Mouse (Mus musculus): ENCODE measurements around the gene Zglp1. TPM values are rescaled to one million over a fixed set of nuclear protein-coding genes. Genes with fewer than 3 reads are reported as not detected.

Zglp1 gene
- polyA plus RNA-seq, 1 experiment from 2014 or later, result 1.3 TPM

DNA sequence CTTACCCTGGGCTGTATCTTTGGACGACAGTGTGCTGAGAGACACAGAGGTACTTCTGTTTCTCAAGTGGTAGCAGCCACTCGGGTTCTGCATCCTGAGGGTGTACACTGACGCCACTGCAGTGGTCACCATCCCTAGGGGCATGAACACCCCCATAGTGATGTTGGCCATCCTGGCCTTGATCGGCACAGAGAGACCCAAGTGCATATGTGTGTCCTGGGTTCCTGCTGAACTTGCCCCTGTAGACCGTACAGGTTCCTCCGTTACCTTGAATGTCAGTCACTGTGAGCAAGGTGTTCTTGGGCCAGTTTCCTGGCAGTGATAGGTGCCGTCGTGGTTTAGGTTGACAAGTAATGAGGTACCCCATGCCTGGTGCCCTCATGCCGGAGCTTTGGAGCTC, 26.5 kb upstream of the Zglp1 start:
- H3K4me2 ChIP-seq (replicated peaks), result no peak overlapping the region
- ATAC-seq (ENCODE audit: low FRiP score, low read depth), result no peak
- H3K9me3 ChIP-seq, result no peaks in the 10 kb centered on the region
- no peak overlapping the region for H3K27ac ChIP-seq
- peaks cover 21% of the 10 kb centered on the region for H3K4me1 ChIP-seq
- peaks cover 20% of the 10 kb centered on the region for H3K36me3 ChIP-seq
- no peaks in the 10 kb centered on the region for H3K27me3 ChIP-seq
- no peak overlapping the region for H3K9ac ChIP-seq
- no peak overlapping the region for H3K4me3 ChIP-seq
- 94% methylated on average over 9 of the region's 9 CpGs for WGBS

DNA sequence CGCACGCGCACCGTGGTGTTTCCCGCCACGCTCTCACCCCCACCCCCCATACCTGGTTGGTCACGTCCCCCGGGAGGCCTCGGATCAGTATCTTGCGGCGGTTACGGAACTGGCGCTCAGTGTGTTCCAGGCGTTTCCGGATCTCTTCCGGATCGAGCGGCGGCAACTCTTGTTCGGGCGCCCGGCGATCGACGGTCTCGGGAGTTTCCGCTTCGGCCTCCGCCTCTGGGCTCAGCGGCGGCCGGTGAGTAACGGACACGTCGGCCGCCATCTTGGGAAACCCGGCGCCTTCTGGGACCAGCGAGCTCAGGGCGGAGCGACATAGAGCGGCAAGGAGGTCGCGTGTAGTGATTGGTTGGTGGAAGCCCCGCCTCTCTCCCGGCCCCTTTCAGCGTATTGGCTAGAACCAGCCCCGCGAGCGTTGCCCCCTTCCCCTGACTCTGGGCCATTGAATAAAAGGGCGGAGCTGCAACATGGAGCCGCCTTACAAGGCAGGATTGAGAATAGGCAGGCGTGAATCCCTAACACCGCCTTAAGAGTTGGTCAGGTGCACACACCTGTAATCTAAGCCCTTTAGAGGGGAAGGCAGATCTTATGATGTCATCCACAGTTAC, 24.9 kb upstream of the Zglp1 start, which contains the start of the genes Gm38431 and Raver1:
Gm38431 (minus strand) TSS at position 291 of the 614 bp plus-strand sequence.
Raver1 (minus strand) TSS at position 302 of the 614 bp plus-strand sequence.
- H3K27ac ChIP-seq, result peak within 1 kb of the TSS; percentile 87
- H3K4me3 ChIP-seq, result peak within 1 kb of the TSS; percentile 63
- no peaks in the 10 kb centered on the region for H3K27me3 ChIP-seq
- WGBS, result under 1% methylated on average over 53 of the region's 54 CpGs
- H3K36me3 ChIP-seq, result peaks cover 36% of the 10 kb centered on the region
- peak within 1 kb of the TSS; percentile 92 for H3K4me2 ChIP-seq (replicated peaks)
- peak; percentile 100 for ATAC-seq (ENCODE audit: low FRiP score, low read depth)
- H3K9ac ChIP-seq, result peak within 1 kb of the TSS; percentile 78
- H3K9me3 ChIP-seq, result no peaks in the 10 kb centered on the region
- H3K4me1 ChIP-seq, result peaks cover 21% of the 10 kb centered on the region

GRCm38 (mm10) chr9:21090972-21091706, 24.2 kb upstream of the Zglp1 start:
- Histone ChIP-seq H3K4me2 (replicated peaks) (peak overlapping the region; percentile 92), H3K27me3 (no peaks in the 10 kb centered on the region), H3K27ac (peak overlapping the region; percentile 87; the same call in 1 of the 2 replicates), H3K9me3 (no peaks in the 10 kb centered on the region), H3K36me3 (peaks cover 43% of the 10 kb centered on the region), H3K4me1 (peaks cover 21% of the 10 kb centered on the region), H3K4me3 (peak overlapping the region; percentile 63), H3K9ac (peak overlapping the region; percentile 78)
- no peak for ATAC-seq (ENCODE audit: low FRiP score, low read depth)
- WGBS, result 3% methylated on average over 24 of the region's 24 CpGs

GRCm38 (mm10) chr9:21090537-21090936, 23.6 kb upstream of the Zglp1 start:
- 82% methylated on average over 1 of the region's 1 CpGs for WGBS
- Histone ChIP-seq H3K36me3 (peaks cover 49% of the 10 kb centered on the region), H3K4me3 (peak overlapping the region; percentile 63), H3K9me3 (no peaks in the 10 kb centered on the region), H3K9ac (peak overlapping the region; percentile 78), H3K4me2 (replicated peaks) (peak overlapping the region; percentile 92), H3K27me3 (no peaks in the 10 kb centered on the region), H3K4me1 (peaks cover 21% of the 10 kb centered on the region), H3K27ac (no peak overlapping the region)
- no peak for ATAC-seq (ENCODE audit: low FRiP score, low read depth)

GRCm38 (mm10) chr9:21083324-21083723, 16.4 kb upstream of the Zglp1 start:
- no peak overlapping the region for H3K9ac ChIP-seq

DNA sequence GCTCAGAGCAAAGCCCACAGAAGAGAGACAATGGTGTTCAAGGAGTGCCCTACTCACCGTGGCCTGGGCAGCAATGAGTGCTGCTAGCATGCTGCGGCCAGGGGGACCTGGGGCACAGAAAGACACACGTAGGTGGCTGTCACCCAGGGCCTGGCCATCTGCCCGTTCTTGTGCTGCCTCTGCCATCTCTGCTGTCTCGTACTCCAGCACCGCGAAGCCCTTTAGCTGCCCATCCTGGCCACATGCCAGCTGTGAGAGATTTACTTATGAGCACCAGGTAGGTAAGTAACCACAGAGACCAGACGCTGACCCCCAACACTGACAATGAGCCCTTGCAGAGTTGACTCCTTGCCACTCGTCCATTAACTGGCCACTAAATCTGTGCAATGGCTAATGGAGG, 14.2 kb upstream of the Zglp1 start:
- 90% methylated on average over 9 of the region's 9 CpGs for WGBS
- Histone ChIP-seq H3K4me3 (no peak overlapping the region), H3K9ac (no peak overlapping the region), H3K27ac (no peak overlapping the region), H3K27me3 (no peaks in the 10 kb centered on the region), H3K36me3 (peaks cover 97% of the 10 kb centered on the region), H3K4me1 (no peaks in the 10 kb centered on the region), H3K9me3 (no peaks in the 10 kb centered on the region), H3K4me2 (replicated peaks) (no peak overlapping the region)
- ATAC-seq (ENCODE audit: low FRiP score, low read depth), result no peak

More at GRCm38 (mm10) chr9:21083324-21083723, 16.4 kb upstream of the Zglp1 start:
- no peak for ATAC-seq (ENCODE audit: low FRiP score, low read depth)
- Histone ChIP-seq H3K4me2 (replicated peaks) (no peak overlapping the region), H3K36me3 (peaks cover 97% of the 10 kb centered on the region), H3K27ac (no peak overlapping the region), H3K4me1 (no peaks in the 10 kb centered on the region), H3K4me3 (no peak overlapping the region), H3K9me3 (no peaks in the 10 kb centered on the region), H3K27me3 (no peaks in the 10 kb centered on the region)
- WGBS, result 90% methylated on average over 3 of the region's 3 CpGs

- 92% methylated on average over 3 of the region's 3 CpGs for WGBS
- peaks cover 15% of the 10 kb centered on the region for H3K4me1 ChIP-seq
- no peak for ATAC-seq (ENCODE audit: low FRiP score, low read depth)
- no peak overlapping the region for H3K4me2 ChIP-seq (replicated peaks)
- H3K36me3 ChIP-seq, result peaks cover 80% of the 10 kb centered on the region
- no peaks in the 10 kb centered on the region for H3K9me3 ChIP-seq
- no peak overlapping the region for H3K9ac ChIP-seq
- H3K27me3 ChIP-seq, result no peaks in the 10 kb centered on the region
- H3K4me3 ChIP-seq, result no peak overlapping the region
- H3K27ac ChIP-seq, result no peak overlapping the region
Measured at GRCm38 (mm10) chr9:21075625-21076024, 8.7 kb upstream of the Zglp1 start.

DNA sequence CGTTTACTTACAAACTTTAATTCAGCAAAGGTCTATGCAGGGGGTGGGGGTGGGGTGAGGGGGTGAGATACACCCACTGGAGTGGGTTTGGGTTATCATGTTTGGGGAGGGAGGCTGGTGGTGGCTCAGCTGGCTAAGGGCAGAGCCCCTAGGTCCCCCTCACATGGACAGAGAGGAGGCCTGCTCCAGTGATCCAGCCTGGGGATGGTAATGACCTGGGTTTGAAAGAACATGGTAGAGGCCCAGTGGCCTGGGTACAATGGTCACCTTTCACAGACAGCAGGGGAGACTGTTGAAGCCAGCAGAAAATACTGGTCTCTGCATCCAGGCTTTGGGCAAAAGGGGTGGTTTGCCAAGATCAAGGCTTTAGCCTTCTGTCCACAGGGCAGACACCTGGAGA, 7.3 kb upstream of the Zglp1 start:
- 83% methylated on average over 1 of the region's 1 CpGs for WGBS
- H3K27ac ChIP-seq, result no peak overlapping the region
- no peak for ATAC-seq (ENCODE audit: low FRiP score, low read depth)
- no peaks in the 10 kb centered on the region for H3K9me3 ChIP-seq
- 0 out of 2 replicates have a peak overlapping the region, but pooled peaks have one; percentile 8 for H3K9ac ChIP-seq
- peak overlapping the region; percentile 76; the same call in 1 of the 2 replicates for H3K4me2 ChIP-seq (replicated peaks)
- H3K36me3 ChIP-seq, result peaks cover 70% of the 10 kb centered on the region
- H3K4me1 ChIP-seq, result peaks cover 15% of the 10 kb centered on the region
- no peak overlapping the region for H3K4me3 ChIP-seq
- H3K27me3 ChIP-seq, result no peaks in the 10 kb centered on the region

DNA sequence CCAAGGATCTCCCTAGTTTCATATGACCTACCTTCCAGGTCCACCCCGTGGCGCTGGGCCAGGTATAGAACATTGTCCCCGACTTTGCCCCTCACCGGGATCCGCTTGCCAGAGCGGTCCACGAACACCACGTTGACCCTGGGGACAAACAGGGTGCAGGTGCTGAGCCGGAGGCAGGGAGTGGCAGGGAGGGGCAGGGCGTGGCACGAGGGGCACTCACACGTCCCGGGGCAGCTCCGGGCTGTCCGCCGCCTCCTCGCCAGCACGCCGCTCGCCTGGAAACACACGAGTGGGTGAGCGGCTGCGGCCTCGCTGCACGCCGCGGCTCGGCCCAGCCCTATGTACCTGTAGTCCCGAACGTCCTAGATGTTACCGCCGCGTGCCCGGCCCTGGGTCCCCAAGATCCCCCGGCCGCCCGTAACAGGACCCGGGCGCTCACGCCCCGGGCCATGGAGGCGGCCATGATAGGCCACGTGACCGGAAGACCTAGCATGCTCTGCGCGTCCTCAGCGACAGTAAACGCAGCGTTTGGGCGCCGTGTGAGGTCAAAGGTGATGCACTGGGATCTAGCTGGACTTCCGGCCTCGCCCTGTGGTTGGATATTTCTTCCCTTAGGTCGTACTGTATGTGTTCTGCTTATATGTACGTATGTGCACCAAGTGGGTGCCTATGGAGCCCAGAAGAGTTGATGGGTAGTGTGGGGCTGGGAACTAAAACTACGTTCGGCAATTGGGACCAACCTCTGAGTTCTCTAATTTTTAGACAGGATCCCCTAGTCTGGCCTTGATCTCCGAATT, 6.3 kb upstream of the Zglp1 start, which contains the start of the genes Gm49373 and Fdx1l:
Gm49373 (minus strand) TSS at position 53 of the 797 bp plus-strand sequence.
Fdx1l (minus strand) TSS at position 571 of the 797 bp plus-strand sequence.
- H3K4me1 ChIP-seq, result peaks cover 15% of the 10 kb centered on the region
- H3K27me3 ChIP-seq, result no peaks in the 10 kb centered on the region
- peak within 1 kb of the TSS; percentile 88 for H3K9ac ChIP-seq
- peak within 1 kb of the TSS; percentile 40 for H3K27ac ChIP-seq
- no peaks in the 10 kb centered on the region for H3K9me3 ChIP-seq
- peak within 1 kb of the TSS; percentile 76 for H3K4me2 ChIP-seq (replicated peaks)
- peaks cover 61% of the 10 kb centered on the region for H3K36me3 ChIP-seq
- H3K4me3 ChIP-seq, result peak within 1 kb of the TSS; percentile 87
- 3% methylated on average over 58 of the region's 58 CpGs for WGBS
- peak; percentile 92 for ATAC-seq (ENCODE audit: low FRiP score, low read depth)

DNA sequence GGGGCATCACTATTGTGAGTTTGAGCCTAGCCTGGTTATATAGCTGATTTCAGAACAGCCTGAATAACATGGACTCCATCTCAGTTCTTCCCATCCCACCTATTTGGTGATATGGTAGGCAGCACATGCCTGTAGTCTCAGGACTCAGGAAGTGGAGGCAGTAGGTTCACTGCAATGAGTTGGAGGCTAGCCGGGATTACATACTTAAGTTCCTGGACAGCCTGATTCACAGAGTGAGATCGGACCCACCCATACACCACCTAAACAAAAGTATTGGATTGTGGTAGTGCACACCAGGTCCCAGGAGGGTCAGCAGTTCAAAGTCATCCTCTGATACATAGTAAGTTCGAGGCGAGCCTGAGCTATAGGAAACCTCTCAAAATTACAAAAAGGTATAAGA, 5.7 kb upstream of the Zglp1 start:
- H3K4me3 ChIP-seq, result peak overlapping the region; percentile 87
- H3K9ac ChIP-seq, result peak overlapping the region; percentile 88
- H3K4me1 ChIP-seq, result peaks cover 15% of the 10 kb centered on the region
- ATAC-seq (ENCODE audit: low FRiP score, low read depth), result peak; percentile 8; the same call in 1 of the 2 replicates
- H3K36me3 ChIP-seq, result peaks cover 60% of the 10 kb centered on the region
- no peaks in the 10 kb centered on the region for H3K27me3 ChIP-seq
- H3K9me3 ChIP-seq, result no peaks in the 10 kb centered on the region
- H3K27ac ChIP-seq, result 0 out of 2 replicates have a peak overlapping the region, but pooled peaks have one; percentile 40
- H3K4me2 ChIP-seq (replicated peaks), result peak overlapping the region; percentile 76
- 16% methylated on average over 4 of the region's 4 CpGs for WGBS

GRCm38 (mm10) chr9:21062928-21063327, 4.0 kb downstream of the Zglp1 start:
- Histone ChIP-seq H3K36me3 (peaks cover 42% of the 10 kb centered on the region), H3K4me1 (no peaks in the 10 kb centered on the region), H3K4me3 (no peak overlapping the region), H3K9ac (no peak overlapping the region), H3K27me3 (no peaks in the 10 kb centered on the region), H3K4me2 (replicated peaks) (no peak overlapping the region), H3K9me3 (no peaks in the 10 kb centered on the region), H3K27ac (no peak overlapping the region)
- no peak for ATAC-seq (ENCODE audit: low FRiP score, low read depth)
- 78% methylated on average over 2 of the region's 2 CpGs for WGBS

Measured in limb, embryonic 13.5 days (tissue).